Mouse (Mus musculus): ENCODE measurements at regions not wholly inside any gene's neighbourhood (a gene's known extent, or its start where the extent isn't known, plus 50 kb on each side); places are given as distances from the start of the nearest gene placed in this dataset.

DNA sequence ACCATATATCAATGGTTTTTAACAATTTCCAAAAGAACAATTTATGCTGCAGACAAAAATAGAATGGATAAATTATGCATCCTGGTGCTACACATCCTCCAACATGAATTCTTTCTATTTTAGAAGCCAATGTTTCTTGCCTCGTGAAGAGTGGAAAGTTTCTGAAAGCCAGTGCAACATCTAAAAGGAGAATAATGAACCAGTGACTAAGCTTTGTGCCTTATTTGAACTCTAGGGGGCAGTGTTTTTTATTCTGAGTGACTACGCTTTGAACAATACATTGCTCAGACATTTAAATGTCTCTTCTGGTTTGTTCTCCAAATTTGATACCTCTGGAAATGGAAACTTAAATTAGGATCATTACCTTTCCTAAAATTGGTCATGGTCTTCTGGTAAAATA, 78.0 kb downstream of the Yipf7 start:
- DNase-seq, result peak; percentile 1
